Mouse (Mus musculus) kidney, embryonic 16.5 days (tissue): ENCODE measurements at regions not wholly inside any gene's neighbourhood (a gene's known extent, or its start where the extent isn't known, plus 50 kb on each side); places are given as distances from the start of the nearest gene placed in this dataset.
"Not testable (repeated sequence)": the region's sequence is repeated elsewhere in the genome, so short reads cannot be mapped to it uniquely, and the experiment has no call there.

Source experiments
- ATAC-seq: fragments of 200-750 bp; cut with Nextera tagmentation; 2 replicates; pipeline ENCODE4 v1.8.0; 2017; ENCODE audit warnings: moderate TSS enrichment; ENCODE audit not compliant: low FRiP score, low TSS enrichment
- H3K27ac ChIP-seq: fragments of 300-500 bp; sonication (generic); 2 replicates; pipeline ENCODE4 v1.5.1; 2014; ENCODE audit warnings: low read length
- H3K27me3 ChIP-seq: fragments of 300-500 bp; sonication (generic); 2 replicates; pipeline ENCODE4 v1.6.1; 2014; ENCODE audit warnings: low read length, control low read depth, mixed read lengths; ENCODE audit not compliant: insufficient read depth
- H3K36me3 ChIP-seq: fragments of 300-500 bp; sonication (generic); 2 replicates; pipeline ENCODE4 v1.6.1; 2014; ENCODE audit warnings: low read length, control low read depth, mixed read lengths; ENCODE audit not compliant: insufficient read depth
- H3K4me1 ChIP-seq: fragments of 300-500 bp; sonication (generic); 2 replicates; pipeline ENCODE4 v1.6.1; 2014; ENCODE audit warnings: low read length, control low read depth, mixed read lengths; ENCODE audit not compliant: insufficient read depth
- H3K4me2 ChIP-seq: fragments of 300-500 bp; sonication (generic); replicated peaks from 2 replicates; pipeline ENCODE4 v1.6.1; 2014; ENCODE audit warnings: low read depth, low read length
- H3K4me3 ChIP-seq: fragments of 300-500 bp; sonication (generic); 2 replicates; pipeline ENCODE4 v1.5.1; 2014; ENCODE audit warnings: mild to moderate bottlenecking, low read length
- H3K9ac ChIP-seq: fragments of 300-500 bp; sonication (generic); replicated peaks from 2 replicates; pipeline ENCODE4 v1.6.1; 2014; ENCODE audit warnings: low read length
- H3K9me3 ChIP-seq: fragments of 300-500 bp; sonication (generic); 2 replicates; pipeline ENCODE4 v1.6.1; 2016; ENCODE audit warnings: low read length, control low read depth
- whole genome bisulfite sequencing: fragments of 180-500 bp; shearing (Covaris S2); extraction: QIAGEN DNeasy Blood & Tissue Kit; methylation state at CpG from one replicate; pipeline ENCODE4 v1.1.7; 2014; 5-methylcytosine and 5-hydroxymethylcytosine counted together

GRCm38 (mm10) chr8:4934551-4934950 is 155.2 kb upstream of the Shcbp1 start:
- no peak for ATAC-seq
- no peaks in the 10 kb centered on the region for H3K27me3 ChIP-seq
- H3K9me3 ChIP-seq: no peaks in the 10 kb centered on the region
- H3K27ac ChIP-seq: no peak overlapping the region
- no peak overlapping the region for H3K9ac ChIP-seq
- H3K4me3 ChIP-seq: no peak overlapping the region
- H3K36me3 ChIP-seq: no peaks in the 10 kb centered on the region
- no peaks in the 10 kb centered on the region for H3K4me1 ChIP-seq
- H3K4me2 ChIP-seq: no peak overlapping the region

DNA sequence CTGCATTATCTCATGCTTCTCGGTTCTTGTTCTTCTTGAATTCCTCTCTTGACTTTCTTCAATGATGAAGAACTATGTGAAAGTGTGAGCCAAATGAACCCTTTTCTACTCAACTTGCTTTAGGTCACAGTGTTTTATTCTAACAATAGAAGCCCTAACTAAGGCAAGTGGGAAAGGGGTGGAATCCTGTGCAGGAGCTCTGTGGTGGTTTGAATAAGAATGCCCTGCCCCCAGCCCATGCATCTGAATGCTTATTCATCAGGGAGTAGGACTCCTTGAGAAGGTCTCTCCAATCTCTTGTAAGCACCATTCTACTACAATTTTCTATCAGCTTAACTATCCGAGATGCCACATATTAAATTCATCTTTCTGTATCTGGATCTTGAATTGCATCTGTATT is 154.7 kb upstream of the Shcbp1 start:
- Histone ChIP-seq H3K27me3 (no peaks in the 10 kb centered on the region), H3K4me3 (no peak overlapping the region), H3K4me1 (no peaks in the 10 kb centered on the region), H3K36me3 (no peaks in the 10 kb centered on the region), H3K9ac (no peak overlapping the region), H3K4me2 (no peak overlapping the region), H3K27ac (no peak overlapping the region), H3K9me3 (no peaks in the 10 kb centered on the region)
- ATAC-seq: no peak
- 65% methylated on average over 2 of the region's 2 CpGs for WGBS

- Histone ChIP-seq H3K27ac (no peak overlapping the region), H3K9ac (no peak overlapping the region), H3K27me3 (no peaks in the 10 kb centered on the region), H3K4me2 (no peak overlapping the region), H3K9me3 (no peaks in the 10 kb centered on the region), H3K4me3 (no peak overlapping the region), H3K36me3 (no peaks in the 10 kb centered on the region), H3K4me1 (no peaks in the 10 kb centered on the region)
- ATAC-seq: no peak
These were observed 137.1 kb upstream of the Shcbp1 start for GRCm38 (mm10) chr8:4916447-4916846.

- Histone ChIP-seq H3K4me1 (no peaks in the 10 kb centered on the region), H3K4me3 (no peak overlapping the region), H3K36me3 (no peaks in the 10 kb centered on the region), H3K9me3 (no peaks in the 10 kb centered on the region), H3K27ac (no peak overlapping the region), H3K4me2 (no peak overlapping the region), H3K9ac (no peak overlapping the region), H3K27me3 (no peaks in the 10 kb centered on the region)
- 69% methylated on average over 2 of the region's 2 CpGs for WGBS
- 0 out of 2 replicates have a peak, but pooled peaks have one; percentile 23 for ATAC-seq
These were observed 115.7 kb upstream of the Shcbp1 start for GRCm38 (mm10) chr8:4895046-4895445.

DNA sequence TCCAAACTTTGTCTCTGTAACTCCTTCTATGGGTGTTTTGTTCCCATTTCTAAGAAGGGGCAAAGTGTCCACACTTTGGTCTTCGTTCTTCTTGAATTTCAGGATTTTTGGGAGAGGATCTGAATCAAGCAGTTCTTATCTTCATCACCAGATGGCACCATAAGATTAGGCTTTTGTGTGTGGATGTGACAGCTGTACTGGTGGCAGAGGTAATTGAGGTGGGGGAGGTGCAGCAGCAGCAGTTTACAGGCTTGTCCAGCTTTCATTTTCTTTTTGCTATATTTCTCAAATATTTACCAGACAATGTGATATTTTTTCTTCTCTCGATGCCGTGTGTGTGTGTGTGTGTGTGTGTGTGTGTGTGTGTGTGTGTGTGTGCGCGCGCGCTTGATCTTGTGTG is 89.4 kb upstream of the Shcbp1 start:
- not testable (repeated sequence) for H3K4me3 ChIP-seq, H3K9me3 ChIP-seq, H3K36me3 ChIP-seq, H3K9ac ChIP-seq, H3K4me1 ChIP-seq, H3K4me2 ChIP-seq, H3K27me3 ChIP-seq, H3K27ac ChIP-seq
- peak; percentile 89; the same call in 1 of the 2 replicates for ATAC-seq
- WGBS: 78% methylated on average over 7 of the region's 7 CpGs

- Histone ChIP-seq H3K4me1 (0 out of 2 replicates have a peak, but pooled peaks cover 3% of the 10 kb centered on the region), H3K27me3 (no peaks in the 10 kb centered on the region), H3K4me2 (no peak overlapping the region), H3K36me3 (no peaks in the 10 kb centered on the region), H3K27ac (no peak overlapping the region), H3K9me3 (no peaks in the 10 kb centered on the region), H3K9ac (no peak overlapping the region), H3K4me3 (no peak overlapping the region)
- WGBS: 89% methylated on average over 3 of the region's 3 CpGs
- ATAC-seq: peak; percentile 30; the same call in 1 of the 2 replicates
These were observed 59.7 kb upstream of the Shcbp1 start for GRCm38 (mm10) chr8:4839087-4839486.

DNA sequence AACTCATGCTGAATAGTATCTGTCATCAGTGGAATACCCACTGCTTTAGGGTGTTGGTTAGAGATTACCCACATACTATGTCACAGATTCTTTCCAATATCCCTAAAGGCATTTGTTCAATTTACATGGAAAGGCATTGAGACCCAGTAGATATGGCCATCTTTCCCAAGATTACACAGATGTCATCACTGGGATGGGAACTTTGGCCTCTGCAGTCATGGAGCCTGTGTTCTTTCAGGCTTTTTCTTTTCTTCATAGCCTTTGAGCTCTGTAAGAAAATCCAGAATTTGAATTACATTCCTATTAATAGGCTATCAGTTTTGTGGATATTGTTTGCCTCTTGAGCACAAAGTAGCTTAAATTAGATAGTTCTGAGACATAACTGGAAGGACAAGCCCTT is 59.2 kb upstream of the Shcbp1 start:
- Histone ChIP-seq H3K27ac (peak overlapping the region; percentile 83), H3K4me2 (no peak overlapping the region), H3K4me1 (0 out of 2 replicates have a peak, but pooled peaks cover 3% of the 10 kb centered on the region), H3K9ac (no peak overlapping the region), H3K4me3 (no peak overlapping the region), H3K9me3 (no peaks in the 10 kb centered on the region), H3K27me3 (no peaks in the 10 kb centered on the region), H3K36me3 (no peaks in the 10 kb centered on the region)
- ATAC-seq: no peak; the same call in 1 of the 2 replicates

DNA sequence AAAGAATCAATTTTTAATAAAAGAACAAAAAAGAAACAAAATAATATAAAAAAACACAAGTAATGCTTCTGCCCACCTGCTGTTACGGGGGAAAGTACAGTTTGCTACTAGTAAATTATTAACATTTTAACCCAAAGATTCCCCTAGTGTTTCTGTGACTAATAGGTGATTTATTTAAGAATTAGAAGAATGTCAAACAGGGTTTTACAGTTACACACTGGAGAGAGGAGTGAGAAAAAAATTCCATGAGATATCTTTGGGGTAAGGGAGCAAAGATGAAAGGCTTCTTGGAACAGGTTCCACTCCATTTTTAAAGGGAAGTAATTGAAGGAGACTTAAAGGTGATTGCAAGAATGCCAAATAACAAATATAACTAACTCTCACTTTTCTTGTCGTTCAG is 58.4 kb upstream of the Shcbp1 start:
- H3K9me3 ChIP-seq: no peaks in the 10 kb centered on the region
- no peak overlapping the region for H3K9ac ChIP-seq
- ATAC-seq: peak; percentile 87
- H3K27ac ChIP-seq: 0 out of 2 replicates have a peak overlapping the region, but pooled peaks have one; percentile 83
- 59% methylated on average over 2 of the region's 2 CpGs for WGBS
- no peaks in the 10 kb centered on the region for H3K27me3 ChIP-seq
- no peak overlapping the region for H3K4me3 ChIP-seq
- H3K36me3 ChIP-seq: no peaks in the 10 kb centered on the region
- 0 out of 2 replicates have a peak, but pooled peaks cover 3% of the 10 kb centered on the region for H3K4me1 ChIP-seq
- no peak overlapping the region for H3K4me2 ChIP-seq

- Histone ChIP-seq H3K9ac (no peak overlapping the region), H3K27ac (no peak overlapping the region; the same call in 1 of the 2 replicates), H3K4me2 (no peak overlapping the region), H3K4me1 (0 out of 2 replicates have a peak, but pooled peaks cover 3% of the 10 kb centered on the region), H3K9me3 (no peaks in the 10 kb centered on the region), H3K36me3 (no peaks in the 10 kb centered on the region), H3K4me3 (no peak overlapping the region), H3K27me3 (no peaks in the 10 kb centered on the region)
- WGBS: 76% methylated on average over 2 of the region's 2 CpGs
- no peak for ATAC-seq
These were observed 57.3 kb upstream of the Shcbp1 start for GRCm38 (mm10) chr8:4836651-4837050.
